Mouse (Mus musculus) brain, adult 10 weeks (tissue): ENCODE data around the gene Fkbp1b. TPM values are rescaled to one million over a fixed set of nuclear protein-coding genes. Genes with fewer than 3 reads are reported as not detected.

Experiments used
- polyA plus RNA-seq: library from polyadenylated mRNA; stranded (reverse); fragments of 350-450 nt; fragmentation: Illumina TruSeq; extraction: RNeasy Lipid Tissue Mini Kit (QIAGEN cat#74804); gene quantifications from one replicate; pipeline ENCODE4 v1.2.3, GENCODE M21; 2015; ENCODE audit warnings: low read depth, low replicate concordance

Gene Fkbp1b
- polyA plus RNA-seq: 68.1 TPM

GRCm38 (mm10) chr12:4841392-4841887, at the start of gene Fkbp1b:
TSS of gene Fkbp1b (minus strand) at chr12:4841591.

GRCm38 (mm10) chr12:4874161-4874927, 33.0 kb upstream of the Fkbp1b start, which contains the start of gene Mfsd2b:
TSS of gene Mfsd2b (minus strand) at chr12:4874359.

DNA sequence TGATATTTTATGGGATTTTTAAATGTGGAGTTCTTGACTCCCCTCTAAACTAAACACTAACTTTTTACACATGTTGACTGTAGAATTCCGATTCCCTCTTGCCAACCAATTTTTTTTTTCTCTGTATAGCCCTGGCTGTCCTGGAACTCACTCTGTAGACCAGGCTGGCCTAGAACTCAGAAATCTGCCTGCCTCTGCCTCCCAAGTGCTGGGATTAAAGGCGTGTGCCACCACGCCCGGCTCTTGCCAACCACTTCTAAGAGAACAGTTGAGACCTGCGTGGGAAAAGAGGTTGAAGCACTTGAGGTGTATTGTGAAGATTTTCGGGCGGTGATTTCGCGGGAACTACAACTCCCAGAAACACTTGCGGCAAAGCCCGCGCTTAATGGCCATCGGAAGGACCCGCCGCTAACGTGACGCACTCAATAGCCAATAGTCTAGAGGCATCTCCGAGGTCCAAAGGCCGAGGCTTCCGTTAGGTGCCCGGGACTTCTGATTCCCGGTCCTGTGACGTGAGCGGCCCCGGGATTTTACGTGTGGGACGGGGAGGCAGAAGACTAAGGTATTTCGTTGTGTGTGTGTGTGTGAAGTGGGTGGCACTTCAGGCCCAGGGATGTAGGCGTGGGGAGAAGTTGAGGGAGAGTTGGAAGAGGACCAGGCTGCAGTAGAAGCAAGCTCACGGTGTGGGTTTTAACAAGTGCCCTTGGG, 1.7 kb upstream of the Fkbp1b start, which contains the start of gene Wdcp:
TSS of gene Wdcp (plus strand) at position 414 of the 708 bp plus-strand sequence.

GRCm38 (mm10) chr12:4817361-4818101, 23.9 kb downstream of the Fkbp1b start, which contains the start of gene Sf3b6:
TSS of gene Sf3b6 (plus strand) at chr12:4817544.

Other genes with a start within 250 kb of the Fkbp1b start
- 43.9 TPM for gene Itsn2, start 249.0 kb downstream of the Fkbp1b start, polyA plus RNA-seq
- not detected for gene Gm3625, start 248.7 kb downstream of the Fkbp1b start, polyA plus RNA-seq
- 2.1 TPM for gene Fam228a, start 103.2 kb downstream of the Fkbp1b start, polyA plus RNA-seq
- 16.1 TPM for gene Pfn4, start 72.6 kb downstream of the Fkbp1b start, polyA plus RNA-seq
- gene Fam228b, start 72.3 kb downstream of the Fkbp1b start, polyA plus RNA-seq: 14.1 TPM
- 135 TPM for gene Sf3b6, start 24.0 kb downstream of the Fkbp1b start, polyA plus RNA-seq
- gene Wdcp, start 1.7 kb upstream of the Fkbp1b start, polyA plus RNA-seq: 8.8 TPM
- 1.0 TPM for gene Mfsd2b, start 32.8 kb upstream of the Fkbp1b start, polyA plus RNA-seq
- 57.2 TPM for gene Ubxn2a, start 66.1 kb upstream of the Fkbp1b start, polyA plus RNA-seq
- gene Atad2b, start 75.8 kb upstream of the Fkbp1b start, polyA plus RNA-seq: 7.7 TPM